Mouse (Mus musculus) brain, embryonic 14.5 days (tissue): ENCODE results near the gene Kbtbd13.

Experiments used
- CTCF ChIP-seq: fragments of 200-500 bp; IDR thresholded peaks from 2 replicates; pipeline ENCODE4 v1.5.1; 2012; ENCODE audit warnings: inconsistent platforms, mild to moderate bottlenecking, moderate library complexity, borderline replicate concordance; ENCODE audit not compliant: insufficient read depth, insufficient read length; ENCODE audit errors: extremely low read depth
- POLR2A ChIP-seq: fragments of 200-500 bp; IDR thresholded peaks from 2 replicates; pipeline ENCODE4 v1.6.1; 2012; ENCODE audit warnings: mild to moderate bottlenecking, inconsistent platforms, borderline replicate concordance; ENCODE audit not compliant: poor library complexity, insufficient read depth, insufficient read length, severe bottlenecking; ENCODE audit errors: extremely low read depth

- TF ChIP-seq CTCF (no peak), POLR2A (no peak)
Measured at GRCm38 (mm10) chr9:65428003-65428402, 36.6 kb upstream of the Kbtbd13 start.
